Mouse (Mus musculus): ENCODE results near the gene Zfp386.

The Zfp386 gene

DNA sequence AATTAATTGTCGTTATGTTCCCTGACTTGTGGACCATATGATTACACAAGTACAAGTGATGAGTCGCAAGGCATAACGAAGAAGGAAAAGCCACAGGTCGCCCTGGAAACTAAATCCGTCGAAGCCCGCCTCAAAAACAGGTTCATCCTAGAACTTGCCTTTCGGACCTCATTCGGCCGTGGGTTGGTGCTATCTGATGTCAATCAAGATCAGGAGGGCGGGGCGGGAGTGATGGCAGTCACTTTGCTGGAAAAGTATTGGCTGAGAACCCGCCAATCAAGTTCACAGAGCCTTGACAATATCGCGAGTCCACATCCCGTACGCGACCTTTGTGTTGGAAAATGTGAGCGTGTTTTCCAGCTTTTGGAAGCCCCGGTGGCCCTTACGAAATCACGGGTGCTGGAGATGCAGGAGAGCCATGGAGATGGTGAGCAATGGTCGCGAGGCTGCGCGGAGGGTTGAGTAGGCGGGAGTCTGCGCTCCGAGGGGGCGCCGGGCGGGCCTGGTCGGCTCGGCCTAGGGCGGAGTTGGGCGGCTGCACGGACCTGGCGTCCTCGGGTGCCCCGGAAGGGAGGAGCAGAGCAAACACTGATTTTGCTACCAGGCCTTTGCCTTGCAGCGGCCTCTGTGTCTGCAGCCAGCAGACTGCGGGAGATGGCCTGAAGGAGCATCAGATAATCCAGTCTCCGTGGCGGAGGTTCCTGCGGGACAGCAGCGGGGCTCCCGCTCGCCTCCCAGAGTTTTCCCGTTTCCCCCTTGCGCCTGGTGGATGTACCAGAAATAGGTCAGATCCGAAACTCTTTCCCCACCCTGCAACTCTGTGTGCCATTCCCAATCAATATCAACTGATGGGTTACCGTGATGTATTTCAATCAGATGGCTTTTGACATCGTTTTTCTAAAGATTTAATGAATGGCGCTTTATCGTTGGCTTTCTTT, at the start of gene Zfp386:
Zfp386 (plus strand) TSS at position 285 of the 938 bp plus-strand sequence.
- in situ Hi-C loops (cut with MboI; ENCODE audit: unreplicated experiment in 2 of 2): no loop called here

DNA sequence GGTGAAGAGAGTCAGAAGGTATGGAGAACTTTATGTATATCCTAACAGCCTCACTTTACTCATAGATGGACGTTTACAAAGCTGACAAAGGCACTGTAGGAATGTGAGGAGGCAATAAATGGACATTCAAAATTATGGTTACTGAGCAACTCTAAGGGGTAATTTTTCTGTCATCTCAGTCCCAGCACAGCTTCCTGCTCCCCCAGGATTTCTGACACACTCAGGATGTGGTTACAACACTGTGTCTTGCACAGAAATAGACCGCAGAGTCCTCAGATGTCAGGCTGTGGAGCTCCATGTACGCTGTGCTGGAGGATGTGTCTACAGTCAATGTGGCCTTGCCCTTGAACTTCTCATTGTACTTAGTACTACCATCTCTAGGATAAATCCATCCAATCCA, 47.7 kb upstream of the Zfp386 start:
- in situ Hi-C loops (cut with MboI; ENCODE audit: unreplicated experiment in 2 of 2): loop anchor here in 1 of 2 experiments (10.0 kb wide), 2 partner anchors 805 to 935 kb away; no protein-coding TSS in a partner anchor

DNA sequence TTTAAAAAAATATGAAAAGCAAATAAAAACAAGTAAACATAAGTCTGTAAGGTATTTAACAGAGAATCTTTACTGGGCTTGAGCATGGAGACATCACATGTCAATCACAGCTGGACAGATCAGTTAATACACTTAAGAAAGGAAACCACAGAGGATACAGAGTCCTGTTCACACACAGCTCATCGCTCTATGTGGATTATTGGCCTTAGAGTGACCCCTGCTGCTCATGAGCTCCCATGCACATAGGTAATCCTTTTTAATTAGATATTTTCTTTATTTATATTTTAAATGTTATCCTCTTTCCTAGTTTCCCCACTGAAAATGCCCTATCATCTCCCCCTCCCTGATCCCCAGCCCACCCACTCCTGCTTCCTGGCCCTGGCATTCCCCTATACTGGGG, 44.6 kb upstream of the Zfp386 start:
- in situ Hi-C loops (cut with MboI; ENCODE audit: unreplicated experiment in 2 of 2): loop anchor here in 1 of 2 experiments (10.0 kb wide), 2 partner anchors 808 to 938 kb away; no protein-coding TSS in a partner anchor

DNA sequence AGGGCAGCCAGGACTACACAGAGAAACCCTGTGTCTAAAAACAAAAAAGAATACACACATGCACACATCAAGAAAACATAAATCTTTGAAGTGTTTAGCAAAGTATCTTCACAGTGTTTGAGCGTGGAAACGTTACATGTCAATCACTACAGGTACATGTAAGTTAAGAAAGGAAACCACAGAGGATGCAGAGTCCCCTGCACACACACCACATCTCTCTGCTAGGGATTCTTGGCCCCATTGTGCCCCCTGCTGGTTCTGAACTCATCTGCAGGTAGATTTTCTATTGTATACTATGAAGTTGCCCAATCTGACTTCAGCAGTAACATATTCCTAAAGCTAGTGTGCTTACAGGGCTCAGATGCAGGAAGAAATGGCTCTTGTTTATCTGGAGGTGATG, 36.7 kb upstream of the Zfp386 start:
- in situ Hi-C loops (cut with MboI; ENCODE audit: unreplicated experiment in 2 of 2): loop anchor here (5.0 kb wide), 2 partner anchors 394 to 404 kb away; no protein-coding TSS in a partner anchor

DNA sequence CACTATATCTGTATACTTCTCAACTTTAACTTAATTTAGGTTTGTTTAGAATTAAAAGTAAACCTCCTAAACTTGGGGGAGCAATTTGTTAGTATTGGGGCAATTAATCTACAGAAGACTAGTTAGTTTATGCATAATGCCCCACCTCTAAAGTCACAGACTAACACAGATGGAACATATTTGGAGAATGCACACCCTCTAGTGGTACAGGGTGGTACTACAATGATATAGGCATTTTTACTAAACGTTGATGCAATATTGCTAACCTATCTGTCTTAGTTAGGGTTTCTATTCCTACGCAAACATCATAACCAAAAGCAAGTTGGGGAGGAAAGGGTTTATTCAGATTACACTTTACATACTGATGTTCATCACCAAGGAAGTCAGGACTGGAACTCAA, 19.4 kb upstream of the Zfp386 start:
- in situ Hi-C loops (cut with MboI; ENCODE audit: unreplicated experiment in 2 of 2): no loop called here

DNA sequence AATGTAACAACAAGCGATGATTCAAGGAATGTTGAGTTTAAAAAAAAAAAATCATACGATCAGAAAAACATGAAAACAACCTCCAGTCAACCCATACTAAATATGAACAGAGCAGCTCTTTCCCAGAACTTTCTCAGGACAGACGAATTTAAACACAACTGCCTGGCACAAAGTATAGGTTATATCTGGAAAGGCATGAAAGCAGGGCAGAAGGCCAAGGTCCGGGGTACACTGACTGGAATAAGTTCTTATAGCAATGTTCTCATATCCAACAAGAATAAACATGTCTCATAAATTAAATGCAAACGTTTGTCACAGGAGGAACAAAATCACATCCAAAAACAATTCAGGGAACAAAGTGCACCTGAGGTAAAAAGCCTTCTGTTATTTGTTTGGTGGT, 12.2 kb upstream of the Zfp386 start:
- in situ Hi-C loops (cut with MboI; ENCODE audit: unreplicated experiment in 2 of 2): no loop called here

DNA sequence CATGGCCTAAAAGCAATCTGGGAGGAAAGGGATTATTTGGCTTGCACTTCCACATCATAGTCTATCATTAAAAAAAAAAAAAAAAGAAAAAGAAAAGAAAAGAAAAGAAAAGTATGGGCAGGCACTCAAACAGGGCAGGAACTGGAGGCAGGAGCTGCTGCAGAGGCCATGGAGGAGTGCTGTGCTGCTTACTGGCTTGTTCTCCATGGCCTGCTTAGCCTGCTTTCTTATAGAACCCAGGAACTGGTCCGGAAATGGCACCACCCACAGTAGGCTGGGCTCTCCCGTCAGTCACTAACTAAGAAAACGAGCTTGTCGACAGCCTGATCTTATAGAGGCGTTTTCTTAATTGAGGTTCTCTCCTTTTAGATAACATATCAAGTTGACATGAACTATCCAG, 2.7 kb upstream of the Zfp386 start:
- in situ Hi-C loops (cut with MboI; ENCODE audit: unreplicated experiment in 2 of 2): no loop called here

DNA sequence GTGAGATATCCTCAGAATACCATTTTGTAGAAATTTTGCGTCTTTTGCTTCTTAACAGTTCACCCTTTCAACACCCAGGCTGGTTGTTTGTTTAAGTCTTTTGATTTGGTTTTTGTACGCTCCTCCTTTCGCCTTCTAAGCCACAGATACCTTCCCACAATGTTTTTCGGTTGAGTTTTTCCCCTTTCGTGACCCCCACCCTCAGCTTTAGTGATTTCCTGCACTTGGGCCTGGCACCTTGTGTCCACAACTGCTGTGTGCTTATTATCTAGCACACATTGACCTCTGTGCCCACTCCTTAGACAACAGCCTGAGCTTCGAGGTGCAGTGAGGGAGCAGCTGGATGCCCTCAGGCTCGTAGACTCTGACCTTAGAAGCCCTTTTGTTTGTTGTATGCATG, 1.2 kb downstream of the Zfp386 start:
- in situ Hi-C loops (cut with MboI; ENCODE audit: unreplicated experiment in 2 of 2): no loop called here

DNA sequence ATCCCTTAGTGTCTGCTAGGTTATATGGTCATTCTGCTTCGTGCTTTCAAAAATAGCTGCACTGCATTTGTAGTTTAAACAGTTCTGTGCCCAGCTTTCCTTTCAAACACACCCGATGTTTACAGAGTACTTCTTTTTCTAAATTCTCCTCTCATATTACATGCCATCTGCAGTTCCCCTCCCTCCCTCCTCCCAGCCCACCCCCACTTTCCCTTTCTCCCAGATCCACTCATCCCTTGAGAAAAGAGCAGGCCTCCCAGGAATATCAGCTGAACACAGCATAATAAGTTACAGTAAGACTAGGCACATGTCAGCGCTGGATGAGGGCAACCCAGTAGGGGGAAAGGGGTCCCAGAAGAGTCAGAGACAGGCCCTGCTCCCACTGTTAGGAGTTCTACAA, 1.7 kb downstream of the Zfp386 start:
- in situ Hi-C loops (cut with MboI; ENCODE audit: unreplicated experiment in 2 of 2): no loop called here

DNA sequence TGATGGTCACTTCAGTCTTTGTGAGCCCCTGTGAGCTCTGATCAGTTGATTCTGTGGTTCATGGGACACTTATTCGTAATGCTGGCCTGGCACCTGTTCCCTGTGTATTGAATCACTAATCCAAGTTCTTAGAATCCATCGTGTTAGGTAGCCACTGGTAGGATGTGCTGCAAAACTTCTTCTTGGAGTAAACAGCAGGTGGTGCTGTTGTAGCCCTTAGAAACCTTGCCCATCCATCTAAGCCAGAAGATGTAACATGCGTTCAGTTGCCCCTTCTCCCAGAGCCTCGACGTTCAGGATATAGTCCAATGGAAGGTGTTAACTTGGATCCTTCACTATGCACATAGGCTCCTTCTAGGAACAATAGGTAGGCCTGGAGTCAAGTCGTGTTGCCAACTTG, 2.2 kb downstream of the Zfp386 start:
- in situ Hi-C loops (cut with MboI; ENCODE audit: unreplicated experiment in 2 of 2): loop anchor here in 1 of 2 experiments (5.0 kb wide), 1 partner anchor 153 kb away; no protein-coding TSS in a partner anchor

DNA sequence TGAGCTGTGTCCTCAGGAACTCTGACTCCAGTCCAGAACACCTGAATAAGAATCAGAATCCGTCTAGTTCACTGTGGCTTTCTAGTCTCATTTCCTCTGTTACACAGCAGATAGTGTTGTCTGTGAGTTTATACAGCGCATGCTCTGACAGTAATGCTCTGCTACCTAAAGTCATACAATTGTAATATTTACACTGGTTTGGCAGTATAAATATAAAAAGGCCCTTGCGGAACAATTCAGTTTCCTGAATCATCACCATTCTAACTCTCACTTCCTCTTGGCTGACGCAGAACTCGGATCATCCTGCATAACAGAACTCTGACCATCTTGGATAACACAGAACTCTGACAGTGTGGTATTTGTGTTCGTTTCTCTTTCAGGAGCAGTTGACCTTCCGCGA, 6.8 kb downstream of the Zfp386 start:
- in situ Hi-C loops (cut with MboI; ENCODE audit: unreplicated experiment in 2 of 2): loop anchor here in 1 of 2 experiments (5.0 kb wide), 1 partner anchor 148 kb away; no protein-coding TSS in a partner anchor

DNA sequence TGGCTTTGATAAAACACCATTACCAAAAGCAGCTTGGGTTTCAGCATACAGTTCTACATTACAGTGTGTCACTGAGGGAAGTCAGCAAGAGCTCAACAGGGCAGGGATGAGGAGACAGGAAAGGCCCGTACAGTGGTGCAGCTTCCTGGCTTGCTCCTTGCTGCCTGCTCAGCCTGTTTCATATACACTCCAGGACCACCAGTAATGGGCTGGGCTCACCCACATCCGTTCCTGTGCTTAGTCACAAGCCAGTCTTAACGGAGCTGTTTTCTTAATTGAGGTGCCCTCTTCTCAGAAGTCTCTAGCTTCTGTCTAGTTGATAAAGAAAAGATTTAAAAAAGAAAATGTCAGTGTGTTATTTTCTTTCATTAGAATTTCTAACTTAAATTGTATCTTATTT, 8.6 kb downstream of the Zfp386 start:
- in situ Hi-C loops (cut with MboI; ENCODE audit: unreplicated experiment in 2 of 2): no loop called here

DNA sequence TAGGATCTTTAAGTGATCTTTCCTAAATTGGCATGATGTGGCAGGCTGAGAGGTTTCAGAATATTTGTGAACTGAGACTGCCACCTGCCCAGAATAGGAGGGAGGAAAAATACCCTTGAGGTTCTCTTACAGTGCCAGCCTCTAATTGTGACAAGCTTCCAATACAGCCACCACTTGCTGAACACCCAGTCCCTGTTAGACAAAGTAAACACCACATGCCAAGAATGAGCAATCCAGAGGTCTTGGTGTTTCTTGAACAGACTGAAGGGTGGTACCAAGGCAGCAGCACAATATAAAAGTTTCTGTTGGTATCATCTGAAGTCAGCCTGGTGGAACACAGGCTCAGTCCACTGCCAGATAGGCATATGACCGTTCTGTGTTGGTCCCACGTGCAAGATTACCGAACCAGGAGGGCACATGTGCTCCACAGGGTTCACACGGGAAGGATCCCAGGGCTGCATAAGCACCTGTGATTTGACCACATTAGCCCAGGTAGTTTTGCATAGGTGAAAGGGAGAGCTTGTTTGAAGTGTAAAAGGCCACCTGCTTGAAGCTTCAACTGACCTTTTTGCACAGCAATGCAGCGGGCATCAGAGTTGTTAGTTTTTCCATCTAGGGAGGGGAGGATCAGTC, 14.2 kb downstream of the Zfp386 start:
- in situ Hi-C loops (cut with MboI; ENCODE audit: unreplicated experiment in 2 of 2): no loop called here

DNA sequence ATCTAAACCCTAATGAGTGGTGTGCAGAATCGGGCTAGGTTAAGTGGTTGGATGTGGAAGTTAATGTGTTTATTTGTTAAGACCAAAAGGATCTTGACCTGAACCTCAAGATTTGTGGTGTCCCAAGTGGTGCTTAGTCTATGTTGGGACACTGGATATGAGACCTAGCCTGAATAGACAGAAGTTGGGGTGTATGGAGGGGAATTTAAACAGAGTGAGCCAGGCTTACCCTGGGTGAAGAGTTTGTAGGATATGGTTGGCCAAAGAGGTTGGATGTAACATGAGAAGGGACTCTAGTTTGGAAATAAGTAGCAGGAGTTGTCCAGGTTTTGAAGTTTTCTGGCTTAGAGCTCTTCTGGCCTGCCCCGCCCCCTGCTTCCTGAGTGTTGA, 14.7 kb downstream of the Zfp386 start:
- in situ Hi-C loops (cut with MboI; ENCODE audit: unreplicated experiment in 2 of 2): no loop called here

DNA sequence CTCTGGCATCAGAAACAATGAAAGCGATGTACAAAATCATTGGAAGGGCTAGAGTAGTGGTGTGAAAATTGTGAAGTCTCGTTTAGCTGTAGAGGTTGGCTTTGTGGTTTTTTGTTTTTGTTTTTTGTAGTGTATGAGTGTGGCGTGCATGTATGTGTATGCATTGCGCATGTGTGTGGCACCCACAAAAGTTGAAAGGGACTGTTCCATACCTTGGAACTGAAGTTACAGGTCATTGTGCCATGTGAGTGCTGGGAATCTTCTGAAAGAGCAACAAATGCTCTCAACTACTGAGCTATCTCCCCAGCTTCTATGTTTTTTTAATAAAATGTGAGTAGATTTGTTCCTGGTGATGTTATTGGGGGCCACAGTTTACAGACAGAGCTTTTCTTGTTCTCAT, 15.5 kb downstream of the Zfp386 start:
- in situ Hi-C loops (cut with MboI; ENCODE audit: unreplicated experiment in 2 of 2): no loop called here

DNA sequence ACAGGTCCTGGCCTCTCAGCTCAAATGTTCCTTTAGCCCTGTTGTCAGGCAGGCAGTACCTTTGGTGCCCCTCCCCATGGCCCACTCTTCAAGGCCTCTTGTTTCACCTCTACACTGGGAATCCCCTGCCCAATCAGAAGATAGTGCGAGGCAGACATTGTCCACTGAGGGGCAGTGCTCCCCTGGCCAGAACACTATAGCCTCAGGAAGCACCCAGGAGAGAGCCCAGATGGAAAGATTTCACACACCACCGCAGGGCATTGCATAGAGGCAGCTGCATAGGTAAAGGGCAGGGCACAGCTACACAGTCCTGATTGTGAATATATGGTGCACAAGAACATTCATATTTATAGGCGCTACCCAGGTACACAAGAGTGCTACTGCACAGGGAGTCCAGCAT, 23.5 kb downstream of the Zfp386 start:
- in situ Hi-C loops (cut with MboI; ENCODE audit: unreplicated experiment in 2 of 2): loop anchor here (5.0 to 10.0 kb wide), 3 partner anchors 131 to 554 kb away; no protein-coding TSS in a partner anchor

DNA sequence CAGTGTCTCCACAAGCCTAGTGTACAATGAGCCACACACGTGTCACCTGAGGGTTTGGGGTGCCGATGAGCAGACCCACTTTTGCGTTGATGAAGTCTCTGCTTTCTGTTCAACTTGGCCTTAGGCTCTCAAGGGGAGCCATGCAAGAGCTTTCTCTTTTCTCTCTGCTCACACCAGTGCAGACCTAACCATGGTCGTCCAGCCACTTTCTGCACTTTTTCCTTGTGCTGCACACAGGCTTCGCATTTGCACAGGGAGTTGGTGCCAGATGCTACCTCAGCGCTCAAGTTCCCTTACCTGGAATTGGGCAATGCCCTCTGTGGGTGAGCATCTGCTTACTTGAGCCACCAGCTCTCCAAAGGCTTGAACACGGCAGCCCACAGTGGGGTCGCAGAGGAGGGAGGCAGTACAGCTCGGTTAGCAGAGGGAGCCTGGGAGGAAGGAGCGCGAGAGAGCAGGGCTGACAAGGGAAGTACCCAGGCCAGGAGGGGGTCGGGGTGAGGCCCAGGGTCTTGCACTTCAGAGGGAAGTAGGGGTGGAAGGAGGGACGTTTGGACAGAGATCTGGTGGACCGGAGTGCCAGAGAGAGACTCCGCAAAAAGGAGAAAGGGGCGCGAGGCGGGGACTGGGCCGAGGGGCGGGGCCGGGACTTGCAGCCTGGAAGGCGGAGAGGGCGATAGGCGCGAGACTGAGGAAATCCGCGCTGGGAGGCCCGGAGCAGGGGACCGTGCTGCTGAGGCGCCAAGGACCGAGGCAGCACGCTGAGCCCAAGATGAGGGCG, 29.7 kb downstream of the Zfp386 start, which contains the start of gene Vipr2:
Vipr2 (plus strand) TSS at position 653 of the 781 bp plus-strand sequence.
- in situ Hi-C loops (cut with MboI; ENCODE audit: unreplicated experiment in 2 of 2): loop anchor here in 1 of 2 experiments (10.0 to 25.0 kb wide), 2 partner anchors 548 to 1260 kb away; no protein-coding TSS in a partner anchor

DNA sequence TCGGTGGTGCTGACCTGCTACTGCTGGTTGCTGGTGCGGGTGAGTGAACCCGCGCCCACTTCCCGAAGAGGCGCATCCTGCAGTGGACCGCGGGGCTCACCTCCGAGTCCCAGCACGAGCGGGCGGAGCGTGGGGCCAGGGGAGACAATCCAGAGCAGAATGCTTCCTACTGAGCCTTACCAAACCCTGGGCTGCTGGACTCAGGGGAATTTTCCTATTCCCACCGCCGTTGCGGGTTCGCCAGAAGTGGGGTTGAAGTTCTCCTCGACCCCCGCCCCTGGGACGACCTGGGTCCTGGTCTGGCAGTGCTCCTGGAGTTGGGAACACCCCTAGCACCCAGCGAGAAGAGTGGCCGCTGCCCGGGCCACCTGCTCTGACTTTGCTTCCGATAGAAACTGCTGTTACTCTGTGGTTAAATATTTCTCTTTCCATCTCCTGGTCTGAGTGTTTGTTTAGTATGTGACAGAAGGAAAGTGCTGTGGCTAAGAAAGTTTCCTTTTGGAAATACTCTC, 30.4 kb downstream of the Zfp386 start:
- in situ Hi-C loops (cut with MboI; ENCODE audit: unreplicated experiment in 2 of 2): loop anchor here in 1 of 2 experiments (10.0 to 25.0 kb wide), 2 partner anchors 547 to 1259 kb away; no protein-coding TSS in a partner anchor

DNA sequence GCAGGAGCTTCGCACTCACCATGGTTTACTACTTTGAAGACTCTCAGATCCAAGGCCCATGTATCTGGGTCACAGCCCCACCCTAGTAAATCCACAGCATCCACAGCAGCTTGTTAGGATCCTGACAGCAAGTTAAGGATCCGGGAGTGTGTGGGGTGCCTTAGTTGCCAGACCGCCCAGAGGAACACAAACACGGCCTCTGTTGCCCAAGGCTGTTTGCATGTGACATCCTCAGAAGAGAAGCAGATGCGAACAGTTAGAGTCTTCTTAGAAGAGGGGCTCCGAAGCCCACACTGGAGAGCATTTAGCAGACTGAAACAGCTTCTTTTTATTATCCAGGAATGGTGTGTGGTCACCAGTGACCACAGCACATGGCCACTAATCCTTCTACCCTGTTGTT, 35.6 kb downstream of the Zfp386 start:
- in situ Hi-C loops (cut with MboI; ENCODE audit: unreplicated experiment in 2 of 2): loop anchor here in 1 of 2 experiments (25.0 kb wide), 1 partner anchor 1254 kb away; no protein-coding TSS in a partner anchor

DNA sequence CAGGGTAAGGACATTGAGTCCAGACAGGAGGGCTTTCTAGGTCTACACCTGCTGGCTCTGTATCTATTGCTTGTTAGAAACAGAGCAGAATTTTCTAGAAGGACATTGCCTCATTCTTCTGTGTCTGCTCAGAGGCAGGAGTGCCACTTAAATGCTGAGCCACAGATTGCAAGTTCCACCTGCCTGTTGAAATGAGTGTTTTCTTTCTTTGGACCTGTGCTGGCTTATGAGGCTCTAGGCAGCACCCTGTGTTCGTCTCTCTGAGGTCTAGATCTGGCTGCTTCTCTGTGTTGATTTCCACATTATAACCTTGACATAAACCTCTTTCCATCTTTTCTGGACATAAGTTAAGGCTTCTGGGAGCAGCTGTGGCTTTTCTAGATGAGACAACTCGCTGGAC, 36.8 kb downstream of the Zfp386 start:
- in situ Hi-C loops (cut with MboI; ENCODE audit: unreplicated experiment in 2 of 2): loop anchor here in 1 of 2 experiments (25.0 kb wide), 1 partner anchor 1253 kb away; no protein-coding TSS in a partner anchor

Measured in v-Abl transformed pro-B cells (cell line).